Mouse (Mus musculus) brown adipose tissue, adult 24 weeks (tissue): ENCODE data around the gene Plpp4. TPM values are rescaled to one million over a fixed set of nuclear protein-coding genes. Genes with fewer than 3 reads are reported as not detected.

Experiments
- H3K27ac ChIP-seq: fragments of 200-500 bp; replicated peaks from 2 replicates; pipeline ENCODE4 v1.5.1; 2012; ENCODE audit warnings: low read depth, mild to moderate bottlenecking, low read length
- H3K4me1 ChIP-seq: fragments of 200-500 bp; 2 replicates; pipeline ENCODE4 v1.6.1; 2012; ENCODE audit warnings: low read length, mixed read lengths; ENCODE audit not compliant: control insufficient read depth, insufficient read depth, insufficient read length
- H3K4me3 ChIP-seq: fragments of 200-500 bp; 2 replicates; pipeline ENCODE4 v1.5.1; 2012; ENCODE audit warnings: low read depth, mild to moderate bottlenecking, low read length, moderate library complexity; ENCODE audit not compliant: insufficient read depth
- polyA plus RNA-seq: library from polyadenylated mRNA; stranded (reverse); fragments of >200 nt; gene quantifications from 2 replicates; pipeline ENCODE4 v1.2.4, GENCODE M21; 2012; ENCODE audit not compliant: missing spikeins, insufficient read depth, insufficient read length

Gene Plpp4
- polyA plus RNA-seq, 1 experiment = not detected

- no peaks in the 10 kb centered on the region for H3K4me1 ChIP-seq
- H3K4me3 ChIP-seq = no peak overlapping the region
Observed at GRCm38 (mm10) chr7:129385149-129385548, 128.3 kb downstream of the Plpp4 start.

GRCm38 (mm10) chr7:129392835-129393489, 136.1 kb downstream of the Plpp4 start:
- H3K4me1 ChIP-seq = no peaks in the 10 kb centered on the region
- no peak overlapping the region for H3K4me3 ChIP-seq
- H3K27ac ChIP-seq = no peak overlapping the region

More at GRCm38 (mm10) chr7:129385149-129385548, 128.3 kb downstream of the Plpp4 start:
- no peak overlapping the region for H3K27ac ChIP-seq

- Histone ChIP-seq H3K27ac (no peak overlapping the region), H3K4me1 (no peaks in the 10 kb centered on the region), H3K4me3 (no peak overlapping the region)
Observed at GRCm38 (mm10) chr7:129396561-129396960, 139.7 kb downstream of the Plpp4 start.

- H3K4me3 ChIP-seq = no peak overlapping the region
- no peaks in the 10 kb centered on the region for H3K4me1 ChIP-seq
- H3K27ac ChIP-seq = no peak overlapping the region
Observed at GRCm38 (mm10) chr7:129399071-129399470, 142.2 kb downstream of the Plpp4 start.

GRCm38 (mm10) chr7:129402695-129403364, 146.0 kb downstream of the Plpp4 start:
- Histone ChIP-seq H3K27ac (no peak overlapping the region), H3K4me1 (no peaks in the 10 kb centered on the region), H3K4me3 (no peak overlapping the region)

GRCm38 (mm10) chr7:129406069-129406468, 149.2 kb downstream of the Plpp4 start:
- Histone ChIP-seq H3K27ac (no peak overlapping the region), H3K4me1 (no peaks in the 10 kb centered on the region), H3K4me3 (no peak overlapping the region)

GRCm38 (mm10) chr7:129412695-129413094, 155.9 kb downstream of the Plpp4 start:
- Histone ChIP-seq H3K27ac (no peak overlapping the region), H3K4me1 (no peaks in the 10 kb centered on the region), H3K4me3 (no peak overlapping the region)

- H3K4me3 ChIP-seq = no peak overlapping the region
- H3K27ac ChIP-seq = no peak overlapping the region
Observed at GRCm38 (mm10) chr7:129415179-129415578, 158.3 kb downstream of the Plpp4 start.

GRCm38 (mm10) chr7:129421181-129421580, 164.3 kb downstream of the Plpp4 start:
- H3K4me1 ChIP-seq = no peaks in the 10 kb centered on the region
- no peak overlapping the region for H3K27ac ChIP-seq
- H3K4me3 ChIP-seq = no peak overlapping the region

More at GRCm38 (mm10) chr7:129415179-129415578, 158.3 kb downstream of the Plpp4 start:
- no peaks in the 10 kb centered on the region for H3K4me1 ChIP-seq

- Histone ChIP-seq H3K4me1 (no peaks in the 10 kb centered on the region), H3K27ac (no peak overlapping the region), H3K4me3 (no peak overlapping the region)
Observed at GRCm38 (mm10) chr7:129425554-129425953, 168.7 kb downstream of the Plpp4 start.

- no peak overlapping the region for H3K4me3 ChIP-seq
- no peaks in the 10 kb centered on the region for H3K4me1 ChIP-seq
- no peak overlapping the region for H3K27ac ChIP-seq
Observed at GRCm38 (mm10) chr7:129428794-129429193, 172.0 kb downstream of the Plpp4 start.

- Histone ChIP-seq H3K4me1 (no peaks in the 10 kb centered on the region), H3K27ac (no peak overlapping the region), H3K4me3 (no peak overlapping the region)
Observed at GRCm38 (mm10) chr7:129429903-129430302, 173.1 kb downstream of the Plpp4 start.
